Mouse (Mus musculus): ENCODE measurements around the gene Slc35c1.

GRCm38 (mm10) chr2:92493656-92494390 lies 33.5 kb upstream of the Slc35c1 start:
- TF ChIP-seq CTCF (conservative IDR thresholded peaks at IDR 0.05; ENCODE audit: insufficient read depth, insufficient read length, low read depth, low read length) (no peak), POLR2A (IDR thresholded peaks at IDR 0.05; ENCODE audit: low read depth, low read length) (no peak)

Measured in kidney, adult 2 months (tissue).